Mouse (Mus musculus): ENCODE results near the gene Chchd6.

- no peak for TF ChIP-seq CTCF (IDR thresholded peaks at IDR 0.05; ENCODE audit: borderline replicate concordance, control insufficient read depth, extremely low read depth, insufficient read depth, low read length, poor library complexity)
- TF ChIP-seq POLR2A (IDR thresholded peaks at IDR 0.05; ENCODE audit: control insufficient read depth, extremely low read depth, insufficient read depth, low read length, poor library complexity): no peak
Measured at GRCm38 (mm10) chr6:89572921-89573636, 22.4 kb downstream of the Chchd6 start.
